ENCODE assay signal across 8 mouse cellular contexts in the genomic region with DNA sequence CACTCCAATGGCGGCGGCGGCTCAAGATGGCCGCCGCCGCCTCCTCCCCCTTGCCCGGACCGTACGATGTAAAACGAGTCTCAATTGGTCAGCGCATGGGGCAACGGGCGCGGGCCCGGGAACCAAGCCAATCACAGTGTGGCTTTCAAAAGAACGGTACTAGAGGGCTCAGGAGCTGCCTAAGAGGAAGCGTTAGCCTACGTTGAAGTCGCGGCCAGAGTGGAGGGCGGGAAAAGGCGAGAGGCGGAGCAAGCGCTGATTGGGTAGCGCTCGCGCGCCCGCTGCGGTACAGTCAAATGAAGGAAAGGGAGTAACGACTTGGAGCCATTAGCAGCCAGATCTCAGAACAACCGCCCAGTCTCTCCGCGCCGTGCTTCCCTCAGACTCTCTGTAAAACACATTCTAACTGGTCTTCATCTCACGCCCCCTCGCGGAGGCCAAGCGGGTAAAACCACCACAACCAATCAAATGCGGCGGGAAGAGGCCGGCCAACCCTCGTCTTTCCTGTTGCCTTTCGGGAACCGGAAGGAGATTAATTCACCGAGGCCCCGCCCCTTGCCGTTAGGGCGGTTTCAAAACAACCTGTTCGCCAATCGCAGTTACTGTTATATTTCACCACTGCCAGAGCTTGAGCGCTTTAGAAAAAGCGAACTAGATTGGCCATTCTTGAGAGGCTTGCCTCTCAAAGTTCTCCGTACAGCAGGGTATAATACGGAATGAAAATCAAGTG. TPM values are rescaled to one million over a fixed set of nuclear protein-coding genes. Genes with fewer than 3 reads are reported as not detected.
DNase-seq lines count a peak whose midpoint lies in the region; ATAC-seq and TF ChIP-seq lines count a peak whose summit lies in the region.

Hnrnpul1 (minus strand) TSS at position 20 of the 730 bp plus-strand sequence.

- TF ChIP-seq EP300 in MEL (IDR thresholded peaks at IDR 0.05; ENCODE audit: low read depth in 1 of 2, low read length in 2 of 2), result peak in 1 of 2 experiments; percentile 35; a peak in 1 of 4 replicates

- no peak for TF ChIP-seq RAD21 in MEL (IDR thresholded peaks at IDR 0.05; ENCODE audit: low read depth, low read length)

- peak within 1 kb of the TSS; percentile 92 to 97 for H3K4me3 ChIP-seq in MEL (ENCODE audit: control insufficient read depth in 1 of 2, insufficient read depth in 1 of 2, low read depth in 2 of 2, low read length in 2 of 2)
- peak within 1 kb of the TSS; percentile 69 for H3K4me3 ChIP-seq in cerebellum, adult 2 months (replicated peaks; ENCODE audit: insufficient read depth, low read depth, low read length)
- peak within 1 kb of the TSS; percentile 99 for H3K4me3 ChIP-seq in forebrain, postnatal 0 days (ENCODE audit: low read depth, low read length)
- peak within 1 kb of the TSS; percentile 95 for H3K4me3 ChIP-seq in lung, embryonic 15.5 days

- peak in 1 of 2 experiments; percentile 71; a peak in 2 of 4 replicates for TF ChIP-seq POLR2A in MEL (IDR thresholded peaks at IDR 0.05; ENCODE audit: control insufficient read depth in 1 of 2, insufficient read depth in 1 of 2, low read depth in 1 of 2, low read length in 2 of 2, poor library complexity in 1 of 2)
- TF ChIP-seq POLR2A in cerebellum, adult 2 months (IDR thresholded peaks at IDR 0.05; ENCODE audit: borderline replicate concordance, insufficient read depth, low read length), result peak; percentile 30; the same call in 1 of the 2 replicates

- peak; percentile 94 for ATAC-seq in forebrain, postnatal 0 days
- peak; percentile 95 for ATAC-seq in lung, embryonic 15.5 days (ENCODE audit: borderline replicate concordance, extremely low read depth, low FRiP score, low TSS enrichment)

- peak within 1 kb of the TSS; percentile 90 for H3K4me2 ChIP-seq in forebrain, postnatal 0 days (ENCODE audit: low read depth)
- H3K4me2 ChIP-seq in lung, embryonic 15.5 days, result peak within 1 kb of the TSS; percentile 89

- H3K36me3 ChIP-seq in MEL (ENCODE audit: control insufficient read depth in 1 of 2, insufficient read depth in 2 of 2, low read length in 2 of 2), result peaks cover 15 to 17% of the 10 kb centered on the region in 2 experiments
- peaks cover 18% of the 10 kb centered on the region for H3K36me3 ChIP-seq in forebrain, postnatal 0 days (ENCODE audit: insufficient read depth)
- peaks cover 21% of the 10 kb centered on the region for H3K36me3 ChIP-seq in lung, embryonic 15.5 days

- H3K79me2 ChIP-seq in MEL (ENCODE audit: control insufficient read depth, insufficient read depth, low read length, poor library complexity), result peaks cover 40% of the 10 kb centered on the region

- no peaks in the 10 kb centered on the region; a peak in 2 of 4 replicates for H3K27me3 ChIP-seq in MEL (ENCODE audit: control insufficient read depth in 1 of 2, insufficient read depth in 2 of 2, low read length in 2 of 2)
- H3K27me3 ChIP-seq in cerebellum, adult 2 months (ENCODE audit: control insufficient read depth, insufficient read depth, low read length), result no peaks in the 10 kb centered on the region
- H3K27me3 ChIP-seq in forebrain, postnatal 0 days (ENCODE audit: insufficient read depth, low read length), result no peaks in the 10 kb centered on the region
- no peaks in the 10 kb centered on the region for H3K27me3 ChIP-seq in lung, embryonic 15.5 days

- peak; percentile 99 for DNase-seq in MEL (ENCODE audit: low read depth, low spot score)
- DNase-seq in cerebellum, adult 2 months, result peak; percentile 99 to 100
- DNase-seq in forebrain, postnatal 0 days, result peak; percentile 100
- DNase-seq in heart, postnatal 4 days, result peak; percentile 99
- DNase-seq in layer of hippocampus, adult 8-10 months (ENCODE audit: low spot score in 2 of 2), result peak; percentile 100
- peak; percentile 97 for DNase-seq in ovary, adult 18-20 months (ENCODE audit: low spot score)
- peak; percentile 99 for DNase-seq in thymus, postnatal 0 days (ENCODE audit: low spot score)

- H3K9me3 ChIP-seq in MEL (replicated peaks; ENCODE audit: insufficient read depth, low read length), result no peaks in the 10 kb centered on the region
- H3K9me3 ChIP-seq in forebrain, postnatal 0 days (ENCODE audit: low read length), result no peaks in the 10 kb centered on the region
- no peaks in the 10 kb centered on the region for H3K9me3 ChIP-seq in lung, embryonic 15.5 days

- peak within 1 kb of the TSS; percentile 100 for H3K27ac ChIP-seq in MEL (ENCODE audit: control insufficient read depth, low read depth, low read length)
- H3K27ac ChIP-seq in cerebellum, adult 2 months (ENCODE audit: insufficient read depth, low read length), result peak within 1 kb of the TSS; percentile 76
- peak within 1 kb of the TSS; percentile 99 for H3K27ac ChIP-seq in forebrain, postnatal 0 days (ENCODE audit: low read depth, low read length)
- H3K27ac ChIP-seq in lung, embryonic 15.5 days, result peak within 1 kb of the TSS; percentile 97

- under 1% methylated on average over 55 of the region's 55 CpGs for WGBS in cerebellum, adult 2 months
- WGBS in forebrain, postnatal 0 days, result 1% methylated on average over 54 of the region's 55 CpGs
- under 1% methylated on average over 54 of the region's 55 CpGs for WGBS in lung, embryonic 15.5 days

- H3K4me1 ChIP-seq in MEL (ENCODE audit: control insufficient read depth in 1 of 2, insufficient read depth in 2 of 2, low read length in 2 of 2), result peaks cover 2 to 18% of the 10 kb centered on the region in 2 experiments; a peak in 3 of 4 replicates
- no peaks in the 10 kb centered on the region; the same call in 1 of the 2 replicates for H3K4me1 ChIP-seq in cerebellum, adult 2 months (ENCODE audit: control insufficient read depth, insufficient read depth, low read length)
- H3K4me1 ChIP-seq in forebrain, postnatal 0 days (ENCODE audit: insufficient read depth), result peaks cover 15% of the 10 kb centered on the region
- peaks cover 20% of the 10 kb centered on the region for H3K4me1 ChIP-seq in lung, embryonic 15.5 days

- TF ChIP-seq CTCF in MEL (IDR thresholded peaks at IDR 0.05 in 2 of 3, conservative IDR thresholded peaks at IDR 0.05 in 1 of 3; ENCODE audit: control insufficient read depth in 1 of 3, insufficient read depth in 1 of 3, low read depth in 2 of 3, low read length in 3 of 3, poor library complexity in 1 of 3, severe bottlenecking in 1 of 3), result peak in 2 of 3 experiments; percentile 10; a peak in 2 of 6 replicates
- no peak; the same call in 1 of the 2 replicates for TF ChIP-seq CTCF in cerebellum, adult 2 months (IDR thresholded peaks at IDR 0.05; ENCODE audit: borderline replicate concordance, insufficient read depth, low read depth, low read length)
- TF ChIP-seq CTCF in forebrain, postnatal 0 days (IDR thresholded peaks at IDR 0.05; ENCODE audit: low read depth), result peak; percentile 67

- H3K9ac ChIP-seq in MEL (ENCODE audit: control insufficient read depth, low read depth, low read length, poor library complexity, severe bottlenecking), result peak within 1 kb of the TSS; percentile 100
- H3K9ac ChIP-seq in forebrain, postnatal 0 days, result peak within 1 kb of the TSS; percentile 99
- H3K9ac ChIP-seq in lung, embryonic 15.5 days, result peak within 1 kb of the TSS; percentile 99

TF ChIP-seq in MEL, 35 proteins besides CTCF, POLR2A, EP300 and RAD21 (continues in another document):
- TF ChIP-seq GABPA (IDR thresholded peaks at IDR 0.05; ENCODE audit: low read depth, low read length) (peak; percentile 96; the same call in 1 of the 2 replicates), TAL1 (IDR thresholded peaks at IDR 0.05; ENCODE audit: low read length) (no peak), POLR2AphosphoS5 (IDR thresholded peaks at IDR 0.05; ENCODE audit: borderline replicate concordance, low read depth, low read length) (no peak; the same call in 1 of the 2 replicates), KAT2A (conservative IDR thresholded peaks at IDR 0.05; ENCODE audit: low read depth, low read length) (peak; percentile 54), CHD2 (IDR thresholded peaks at IDR 0.05; ENCODE audit: low read length) (no peak; the same call in 1 of the 2 replicates), MXI1 (IDR thresholded peaks at IDR 0.05; ENCODE audit: low read depth, low read length) (no peak), HCFC1 (IDR thresholded peaks at IDR 0.05; ENCODE audit: low read depth, low read length) (peak; percentile 74), CHD1 (IDR thresholded peaks at IDR 0.05; ENCODE audit: low read depth, low read length) (no peak; the same call in 1 of the 2 replicates), MAFK (IDR thresholded peaks at IDR 0.05; ENCODE audit: borderline replicate concordance, low read depth, low read length) (no peak), NRF1 (IDR thresholded peaks at IDR 0.05; ENCODE audit: insufficient read depth, low read depth, low read length, poor library complexity, severe bottlenecking) (no peak), JUND (IDR thresholded peaks at IDR 0.05; ENCODE audit: low read depth, low read length) (no peak), NELFE (IDR thresholded peaks at IDR 0.05; ENCODE audit: low read depth, low read length) (peak; percentile 71; the same call in 1 of the 2 replicates), MAX (IDR thresholded peaks at IDR 0.05; ENCODE audit: low read length) (peak; percentile 42), ZMIZ1 (IDR thresholded peaks at IDR 0.05; ENCODE audit: low read depth, low read length) (peak; percentile 77; the same call in 1 of the 2 replicates), MYC (IDR thresholded peaks at IDR 0.05; ENCODE audit: low read depth, low read length) (no peak; the same call in 1 of the 2 replicates), USF2 (IDR thresholded peaks at IDR 0.05; ENCODE audit: borderline replicate concordance in 1 of 2, insufficient read depth in 1 of 2, low read depth in 1 of 2, low read length in 2 of 2) (no peak), SMC3 (IDR thresholded peaks at IDR 0.05; ENCODE audit: low read depth, low read length) (no peak), MAZ (IDR thresholded peaks at IDR 0.05; ENCODE audit: low read depth, low read length) (peak; percentile 64; the same call in 1 of the 2 replicates), BHLHE40 (IDR thresholded peaks at IDR 0.05; ENCODE audit: borderline replicate concordance, low read depth, low read length) (no peak), ETS1 (IDR thresholded peaks at IDR 0.05; ENCODE audit: low read depth, low read length) (peak; percentile 26; the same call in 1 of the 2 replicates)

RNA-seq across cellular contexts. Expression of gene Hnrnpul1, which starts in this region (rescaled TPM):
- 56.1 and 57.2 TPM in 2 replicates for total RNA-seq in MEL (2012; rRNA removed)
- polyA plus RNA-seq in MEL (2012; ENCODE audit: insufficient read depth in 1 of 2, insufficient read length in 2 of 2, low read depth in 1 of 2, low replicate concordance in 2 of 2, missing spikeins in 1 of 2), result 100 to 1,000 TPM; 181 to 215 TPM
- 48.7 and 49.0 TPM in 2 replicates for polyA plus RNA-seq in cerebellum, adult 2 months (2012; rRNA removed)
- total RNA-seq in forebrain, postnatal 0 days (2014; rRNA removed), result 110 and 144 TPM in 2 replicates
- polyA plus RNA-seq in forebrain, postnatal 0 days (2015; fragmentation: Nextera tagmentation; extraction: Ambion mirVana), result 47.3 and 47.9 TPM in 2 replicates
- total RNA-seq in heart, postnatal 4 days (2021), result 100 to 1,000 TPM; 147 to 149 TPM
- total RNA-seq in layer of hippocampus, adult 8-10 months (2022), result 100 to 1,000 TPM in 3 of 4 experiments, 10 to 100 TPM in 1; 99.7 to 117 (median 108) TPM
- 56.9 and 58.5 TPM in 2 replicates for polyA plus RNA-seq in lung, embryonic 15.5 days (2015; fragmentation: Nextera tagmentation; extraction: Ambion mirVana)
- polyA plus RNA-seq in thymus, postnatal 0 days (2015; fragmentation: Nextera tagmentation; extraction: Ambion mirVana), result 64.9 and 66.2 TPM in 2 replicates

Comparison
In these comparisons a context has a peak if more than half of its experiments do, and no peak if none do; other contexts are left out.
1. Peak in every context shown above with its lines: DNase-seq, ATAC-seq, H3K4me3 ChIP-seq and H3K27ac ChIP-seq.